Mouse (Mus musculus) liver, embryonic 14.5 days (tissue): Measurements from ENCODE around the gene Crhbp. TPM values are rescaled to one million over a fixed set of nuclear protein-coding genes. Genes with fewer than 3 reads are reported as not detected.

Experiments used
- ATAC-seq: fragments of 200-750 bp; cut with Nextera tagmentation; 2 replicates; pipeline ENCODE4 v1.8.0; 2017; ENCODE audit warnings: moderate number of reproducible peaks, mild to moderate bottlenecking, moderate library complexity; ENCODE audit not compliant: insufficient read depth
- DNase-seq, 3 experiments: peaks; one replicate each; pipeline ENCODE4 v3.0.0-alpha.2; 2012 to 2013; ENCODE audit warnings: low read depth in 3 of 3, low spot score in 3 of 3
- H3K27ac ChIP-seq: fragments of 300-500 bp; sonication (generic); 2 replicates; pipeline ENCODE4 v1.5.1; 2014; ENCODE audit warnings: moderate library complexity, mild to moderate bottlenecking, control low read depth, inconsistent platforms
- H3K27me3 ChIP-seq: fragments of 300-500 bp; sonication (generic); 2 replicates; pipeline ENCODE4 v1.6.1; 2014; ENCODE audit warnings: mild to moderate bottlenecking, low read length, moderate library complexity; ENCODE audit not compliant: control insufficient read depth, insufficient read depth
- H3K36me3 ChIP-seq: fragments of 300-500 bp; sonication (generic); replicated peaks from 2 replicates; pipeline ENCODE4 v1.6.1; 2014; ENCODE audit warnings: low read depth; ENCODE audit not compliant: control insufficient read depth, insufficient read depth
- H3K4me1 ChIP-seq, 2 experiments: fragments of 200-500 bp in 1 of 2; fragments of 300-500 bp in 1 of 2; sonication (generic) in 1 of 2; replicated peaks; 2 replicates each; pipeline ENCODE4 v1.6.1; 2012 to 2014; ENCODE audit warnings: antibody characterized with exemption in 1 of 2, inconsistent platforms in 1 of 2, low read length in 1 of 2; ENCODE audit not compliant: control insufficient read depth in 2 of 2, insufficient read depth in 2 of 2
- H3K4me2 ChIP-seq: fragments of 300-500 bp; sonication (generic); 2 replicates; pipeline ENCODE4 v1.6.1; 2014; ENCODE audit warnings: low read depth, mild to moderate bottlenecking, control low read depth, moderate library complexity
- H3K4me3 ChIP-seq, 2 experiments: fragments of 200-500 bp in 1 of 2; fragments of 300-500 bp in 1 of 2; sonication (generic) in 1 of 2; 2 replicates each; pipeline ENCODE4 v1.5.1; 2012 to 2014; ENCODE audit warnings: low read depth in 2 of 2, low read length in 2 of 2, mild to moderate bottlenecking in 2 of 2, control low read depth in 1 of 2, inconsistent platforms in 1 of 2, moderate library complexity in 1 of 2; ENCODE audit not compliant: insufficient read depth in 1 of 2
- H3K9ac ChIP-seq: fragments of 300-500 bp; sonication (generic); replicated peaks from 2 replicates; pipeline ENCODE4 v1.6.1; 2014; ENCODE audit warnings: mild to moderate bottlenecking, control low read depth, moderate library complexity
- H3K9me3 ChIP-seq: fragments of 300-500 bp; sonication (generic); 2 replicates; pipeline ENCODE4 v1.6.1; 2016; ENCODE audit warnings: low read length, mixed read lengths; ENCODE audit not compliant: control insufficient read depth
- CTCF ChIP-seq: IDR thresholded peaks from 2 replicates; pipeline ENCODE4 v1.5.1; 2016; ENCODE audit warnings: antibody characterized with exemption, low read depth, control low read depth
- EP300 ChIP-seq: IDR thresholded peaks from 2 replicates; pipeline ENCODE4 v1.6.1; 2016; ENCODE audit warnings: antibody characterized with exemption, low read depth
- WGBS: fragments of 180-500 bp; shearing (Covaris S2); extraction: QIAGEN DNeasy Blood & Tissue Kit; methylation state at CpG from one replicate; pipeline ENCODE4 v1.1.7; 2014; ENCODE audit not compliant: insufficient replicate concordance; 5-methylcytosine and 5-hydroxymethylcytosine counted together
- polyA plus RNA-seq, 2 experiments: library from polyadenylated mRNA; depleted of rRNA in 1 of 2; stranded (reverse) in 1 of 2; unstranded in 1 of 2; fragments of >200 nt; fragmentation: Nextera tagmentation in 1 of 2; extraction: Ambion mirVana in 1 of 2; gene quantifications; 2 replicates each; pipeline versions ENCODE4 v1.2.1 to v1.2.3; 2012 to 2014

The Crhbp gene
- polyA plus RNA-seq, 2 experiments = 0.04 TPM; not detected in 1

DNA sequence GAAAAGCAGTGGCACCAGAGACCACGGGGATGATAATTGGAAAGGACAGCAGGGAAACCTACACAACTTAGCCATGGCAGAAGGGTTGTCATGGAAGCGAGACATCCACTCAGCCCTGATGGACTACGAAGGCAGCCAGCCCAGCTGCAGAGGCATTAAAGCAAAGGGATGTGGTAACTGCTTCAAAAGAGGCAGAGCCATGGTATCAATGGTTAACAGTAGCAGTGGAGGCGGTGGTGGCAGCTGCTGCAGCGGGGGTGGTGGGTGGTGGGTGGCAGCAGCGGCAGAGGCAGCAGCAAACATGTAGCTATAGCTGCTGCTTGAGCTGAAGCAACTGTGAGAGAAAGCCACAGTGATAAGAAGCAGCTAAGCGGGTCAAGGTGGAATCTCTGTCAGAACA is 51.5 kb downstream of the Crhbp start:
- TF ChIP-seq CTCF = no peak
- no peak for TF ChIP-seq EP300
- H3K4me3 ChIP-seq = no peak overlapping the region
- H3K4me2 ChIP-seq = no peak overlapping the region
- H3K27me3 ChIP-seq = no peaks in the 10 kb centered on the region
- peaks cover 3% of the 10 kb centered on the region; the same call in 1 of the 2 replicates for H3K9me3 ChIP-seq
- no peak for ATAC-seq
- H3K9ac ChIP-seq = no peak overlapping the region
- DNase-seq = no peak
- H3K27ac ChIP-seq = no peak overlapping the region
- H3K4me1 ChIP-seq = no peaks in the 10 kb centered on the region
- 70% methylated on average over 7 of the region's 7 CpGs for WGBS
- no peaks in the 10 kb centered on the region for H3K36me3 ChIP-seq

GRCm38 (mm10) chr13:95389866-95390865 is 54.6 kb downstream of the Crhbp start:
- Histone ChIP-seq H3K36me3 (no peaks in the 10 kb centered on the region), H3K4me2 (no peak overlapping the region), H3K9me3 (peaks cover under 1% of the 10 kb centered on the region; the same call in 1 of the 2 replicates), H3K27ac (no peak overlapping the region), H3K27me3 (no peaks in the 10 kb centered on the region; the same call in 1 of the 2 replicates), H3K4me3 (no peak overlapping the region), H3K9ac (no peak overlapping the region), H3K4me1 (no peaks in the 10 kb centered on the region)
- 26% methylated on average over 24 of the region's 24 CpGs for WGBS
- DNase-seq = peak; percentile 33 to 50 (median 45)
- ATAC-seq = no peak
- TF ChIP-seq CTCF (peak; percentile 85), EP300 (no peak)

GRCm38 (mm10) chr13:95388226-95388625 is 56.5 kb downstream of the Crhbp start:
- 62% methylated on average over 5 of the region's 5 CpGs for WGBS
- Histone ChIP-seq H3K27me3 (no peaks in the 10 kb centered on the region; the same call in 1 of the 2 replicates), H3K9ac (no peak overlapping the region), H3K27ac (no peak overlapping the region), H3K4me3 (no peak overlapping the region), H3K36me3 (no peaks in the 10 kb centered on the region), H3K4me2 (no peak overlapping the region), H3K9me3 (no peaks in the 10 kb centered on the region), H3K4me1 (no peaks in the 10 kb centered on the region)
- DNase-seq (no peak), ATAC-seq (no peak)
- TF ChIP-seq CTCF (peak; percentile 12; the same call in 1 of the 2 replicates), EP300 (no peak)

DNA sequence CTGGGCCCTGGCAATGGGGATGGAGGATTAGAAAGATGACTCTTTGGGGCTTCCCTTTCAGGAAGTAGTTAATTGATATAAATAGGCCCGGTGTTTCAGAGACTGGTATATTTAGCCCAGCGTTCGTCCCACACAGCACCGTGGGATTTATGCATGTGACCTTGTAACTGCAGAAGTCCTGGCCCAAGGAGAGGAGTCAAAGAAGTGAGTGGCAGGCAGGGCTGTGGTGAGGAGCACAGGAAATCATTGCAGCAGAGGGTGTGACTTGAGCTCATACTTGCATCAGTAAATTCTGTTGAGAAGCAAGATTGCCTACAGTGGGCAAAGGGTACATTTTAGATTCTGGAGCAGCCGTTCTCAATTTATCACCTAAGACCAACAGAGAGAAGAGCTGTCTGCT is 62.3 kb downstream of the Crhbp start:
- Histone ChIP-seq H3K9ac (no peak overlapping the region), H3K9me3 (no peaks in the 10 kb centered on the region), H3K36me3 (no peaks in the 10 kb centered on the region), H3K4me2 (no peak overlapping the region), H3K27me3 (no peaks in the 10 kb centered on the region; the same call in 1 of the 2 replicates), H3K4me1 (no peaks in the 10 kb centered on the region), H3K4me3 (no peak overlapping the region), H3K27ac (no peak overlapping the region)
- WGBS = 24% methylated on average over 5 of the region's 5 CpGs
- DNase-seq (no peak), ATAC-seq (no peak)
- no peak for TF ChIP-seq CTCF
- no peak for TF ChIP-seq EP300

Other genes with a start within 250 kb of the Crhbp start
- gene Pde8b, start 194.6 kb downstream of the Crhbp start, polyA plus RNA-seq (2012; rRNA removed) = 0.28 and 0.40 TPM in 2 replicates
- gene Pde8b, start 194.6 kb downstream of the Crhbp start, polyA plus RNA-seq (2014; fragmentation: Nextera tagmentation; extraction: Ambion mirVana) = 0.14 and 0.37 TPM in 2 replicates
- 4.6 TPM in 2 replicates for gene Zbed3, start 121.3 kb downstream of the Crhbp start, polyA plus RNA-seq (2012; rRNA removed)
- gene Zbed3, start 121.3 kb downstream of the Crhbp start, polyA plus RNA-seq (2014; fragmentation: Nextera tagmentation; extraction: Ambion mirVana) = 4.1 and 5.0 TPM in 2 replicates
- 7.1 and 13.0 TPM in 2 replicates for gene Aggf1, start 69.6 kb downstream of the Crhbp start, polyA plus RNA-seq (2012; rRNA removed)
- gene Aggf1, start 69.6 kb downstream of the Crhbp start, polyA plus RNA-seq (2014; fragmentation: Nextera tagmentation; extraction: Ambion mirVana) = 14.9 and 18.3 TPM in 2 replicates
- not detected in 2 replicates for gene S100z, start 33.8 kb upstream of the Crhbp start, polyA plus RNA-seq (2012; rRNA removed)
- gene S100z, start 33.8 kb upstream of the Crhbp start, polyA plus RNA-seq (2014; fragmentation: Nextera tagmentation; extraction: Ambion mirVana) = not detected in 2 replicates
- gene F2rl1, start 80.3 kb upstream of the Crhbp start, polyA plus RNA-seq (2012; rRNA removed) = 0.71 and 0.84 TPM in 2 replicates
- gene F2rl1, start 80.3 kb upstream of the Crhbp start, polyA plus RNA-seq (2014; fragmentation: Nextera tagmentation; extraction: Ambion mirVana) = 0.30 and 0.67 TPM in 2 replicates
- gene F2r, start 173.6 kb upstream of the Crhbp start, polyA plus RNA-seq (2012; rRNA removed) = 9.8 and 11.5 TPM in 2 replicates
- gene F2r, start 173.6 kb upstream of the Crhbp start, polyA plus RNA-seq (2014; fragmentation: Nextera tagmentation; extraction: Ambion mirVana) = 25.7 and 30.4 TPM in 2 replicates